Mouse (Mus musculus) large intestine, adult 2 months (tissue): ENCODE data around the gene Mtap. TPM values are rescaled to one million over a fixed set of nuclear protein-coding genes. Genes with fewer than 3 reads are reported as not detected.

ENCODE experiments used
- DNase-seq: peaks from one replicate; pipeline ENCODE4 v3.0.0-alpha.2; 2012; ENCODE audit warnings: low read depth, low spot score
- WGBS: fragments of 180-500 bp; shearing (Covaris S2); methylation state at CpG from one replicate; pipeline ENCODE4 v1.1.7; 2018; 5-methylcytosine and 5-hydroxymethylcytosine counted together
- polyA plus RNA-seq: library from polyadenylated mRNA; depleted of rRNA; stranded (reverse); fragments of >200 nt; gene quantifications from 2 replicates; pipeline ENCODE4 v1.2.3, GENCODE M21; 2012

Mtap gene
- polyA plus RNA-seq, 1 experiment: 3.0 TPM

DNA sequence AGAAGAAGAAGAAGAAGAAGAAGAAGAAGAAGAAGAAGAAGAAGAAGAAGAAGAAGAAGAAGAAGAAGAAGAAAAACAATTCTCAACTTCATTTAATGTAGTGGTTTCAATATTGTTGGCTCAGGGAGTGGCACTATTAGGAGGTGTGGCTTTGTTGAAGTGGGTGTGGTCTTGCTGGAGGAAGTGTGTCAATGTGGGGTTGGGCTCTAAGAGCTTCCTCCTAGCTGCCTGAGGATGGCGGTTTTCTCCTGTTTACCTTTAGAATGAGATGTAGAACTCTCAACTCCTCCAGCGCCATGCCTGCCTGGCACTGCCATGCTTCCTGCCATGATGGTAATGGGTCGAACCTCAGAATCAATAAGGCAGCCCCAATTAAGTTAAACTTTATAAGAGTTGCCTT, 5.1 kb upstream of the Mtap start:
- DNase-seq: no peak
- WGBS: 64% methylated on average over 3 of the region's 3 CpGs

DNA sequence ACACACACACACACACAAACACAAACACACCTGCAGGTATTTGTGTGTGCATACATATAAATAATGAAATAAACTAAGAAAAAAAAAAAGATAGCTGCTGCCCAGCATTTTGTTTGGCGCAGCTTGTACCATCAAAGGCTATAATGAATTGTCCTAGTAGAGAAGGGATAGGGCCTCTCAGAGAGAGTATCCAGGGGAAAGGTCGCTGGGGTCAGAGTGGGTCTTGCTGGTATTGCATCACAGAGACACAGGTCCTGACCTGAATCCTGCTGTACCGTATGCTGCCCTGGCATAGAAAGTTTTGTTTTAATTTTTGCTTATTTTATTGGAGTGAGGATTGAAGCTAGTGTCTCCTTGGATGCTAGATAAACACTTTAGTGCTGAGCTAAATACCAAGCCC, 566 bp upstream of the Mtap start:
- DNase-seq: no peak
- 48% methylated on average over 3 of the region's 3 CpGs for WGBS

DNA sequence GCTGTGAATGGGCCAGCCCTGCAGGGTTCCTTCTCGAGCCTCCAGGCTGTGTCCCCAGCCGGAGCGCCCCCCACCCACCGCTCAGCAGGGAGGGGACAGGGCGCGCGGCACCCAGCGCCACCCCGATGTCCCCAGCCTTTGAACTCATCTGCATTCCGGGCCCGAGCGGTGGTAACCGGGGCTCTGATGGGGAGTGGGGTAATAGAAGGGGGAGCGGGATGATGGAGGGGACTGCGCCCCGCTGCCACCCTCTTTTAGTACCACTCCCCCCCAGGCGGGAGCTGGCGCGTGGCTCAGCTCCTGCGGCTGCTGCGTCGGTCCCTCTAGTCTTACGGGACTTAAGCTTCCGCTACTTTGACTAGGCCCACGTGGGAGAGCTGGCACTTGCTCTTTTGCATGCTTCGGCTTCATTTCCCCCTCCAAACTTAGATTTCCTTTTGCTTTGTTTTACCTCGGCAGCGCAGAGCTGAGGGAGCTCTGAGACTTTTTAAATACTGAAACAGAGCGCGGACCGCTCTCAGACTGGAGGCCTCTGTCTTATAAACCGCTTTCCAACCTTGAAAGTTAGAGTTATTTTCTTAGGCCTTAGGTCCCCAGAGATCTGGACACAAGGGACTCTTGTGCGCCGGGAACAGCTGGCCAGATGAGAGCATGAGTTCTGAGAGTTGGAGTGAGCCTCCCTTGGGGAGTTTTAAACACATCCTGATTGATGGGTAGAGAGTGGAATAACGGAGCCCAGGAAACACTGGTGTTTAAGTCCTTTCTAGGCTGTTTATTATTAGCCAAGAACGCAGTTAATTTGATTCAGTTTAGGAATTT, 829 bp downstream of the Mtap start:
- 4% methylated on average over 36 of the region's 36 CpGs for WGBS
- DNase-seq: no peak

DNA sequence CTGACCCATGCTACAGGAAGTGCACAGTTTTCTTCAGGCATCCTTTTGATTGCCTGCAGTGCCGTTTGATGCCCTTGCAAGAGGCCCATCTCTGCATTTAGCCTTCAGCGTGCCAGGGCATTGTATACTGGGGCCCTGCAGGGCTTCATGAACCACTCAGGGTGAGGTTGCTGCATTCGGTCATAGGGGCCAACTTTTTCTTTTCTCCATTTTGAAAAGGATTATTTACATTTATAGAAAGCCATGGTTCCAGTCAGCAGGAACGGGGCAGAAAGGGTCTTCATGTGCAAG, 1.4 kb downstream of the Mtap start:
- 67% methylated on average over 4 of the region's 4 CpGs for WGBS

DNA sequence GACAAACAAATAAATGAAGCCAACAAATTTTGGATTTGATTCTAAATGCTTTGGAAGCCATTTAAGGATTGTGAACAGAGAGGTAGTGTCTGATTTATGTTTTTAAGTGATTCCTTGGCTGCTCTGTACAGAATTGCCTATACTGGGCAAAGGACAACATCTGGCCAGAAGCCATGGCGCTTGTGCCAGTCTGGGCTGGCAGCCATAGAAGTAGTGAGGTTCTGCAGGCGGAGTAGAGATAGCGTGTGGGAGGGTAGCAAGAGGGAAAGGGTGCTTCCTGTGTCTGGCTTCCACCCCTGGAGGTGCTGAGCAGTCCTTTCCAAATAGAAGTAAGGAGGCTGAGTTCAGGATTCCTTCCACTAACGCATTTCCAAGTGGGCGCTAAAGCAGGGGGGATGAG, 3.9 kb downstream of the Mtap start:
- WGBS: 52% methylated on average over 5 of the region's 5 CpGs
- no peak for DNase-seq

More for the DNA sequence above, 1.4 kb downstream of the Mtap start:
- DNase-seq: no peak

DNA sequence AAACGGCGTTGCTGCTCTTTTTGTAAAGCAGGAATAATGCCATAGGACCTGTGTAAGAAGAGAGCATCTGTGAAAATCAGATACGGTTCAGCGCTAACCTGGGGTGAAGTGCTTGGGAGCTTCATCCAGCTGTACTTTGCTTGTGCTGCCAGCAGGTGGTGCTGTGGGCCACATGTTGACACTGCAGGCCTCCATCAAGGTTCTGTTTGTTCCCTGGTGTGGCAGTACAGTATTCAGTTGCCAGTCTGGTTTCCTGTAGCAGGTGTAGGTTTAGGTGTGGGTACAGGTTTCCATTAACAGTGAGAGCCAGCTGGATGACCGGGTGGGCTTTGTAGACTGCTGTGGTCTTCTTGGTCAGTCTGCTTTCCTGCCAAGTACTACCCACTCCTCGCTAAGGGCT, 8.5 kb downstream of the Mtap start:
- peak; percentile 43 for DNase-seq
- 45% methylated on average over 6 of the region's 6 CpGs for WGBS

DNA sequence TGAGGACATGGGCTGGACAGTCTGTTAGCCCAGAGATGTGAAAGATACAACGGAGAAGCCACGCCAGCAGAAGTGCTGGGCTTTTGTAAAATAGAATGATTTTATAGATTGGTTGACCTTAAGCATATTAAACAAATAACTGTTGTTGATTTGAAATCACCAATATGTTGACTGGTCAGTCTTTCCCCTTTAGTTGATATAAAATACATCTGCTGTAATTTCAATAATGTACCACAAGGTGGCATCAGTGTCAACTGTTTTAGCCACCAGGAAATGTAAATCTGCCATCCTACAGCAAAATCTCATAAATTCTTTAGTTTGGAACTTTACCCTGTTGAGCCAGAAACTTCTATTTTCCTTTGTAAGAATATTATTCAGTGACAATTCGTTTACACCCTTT, 9.4 kb downstream of the Mtap start:
- DNase-seq: peak; percentile 37
- WGBS: 45% methylated on average over 3 of the region's 3 CpGs

DNA sequence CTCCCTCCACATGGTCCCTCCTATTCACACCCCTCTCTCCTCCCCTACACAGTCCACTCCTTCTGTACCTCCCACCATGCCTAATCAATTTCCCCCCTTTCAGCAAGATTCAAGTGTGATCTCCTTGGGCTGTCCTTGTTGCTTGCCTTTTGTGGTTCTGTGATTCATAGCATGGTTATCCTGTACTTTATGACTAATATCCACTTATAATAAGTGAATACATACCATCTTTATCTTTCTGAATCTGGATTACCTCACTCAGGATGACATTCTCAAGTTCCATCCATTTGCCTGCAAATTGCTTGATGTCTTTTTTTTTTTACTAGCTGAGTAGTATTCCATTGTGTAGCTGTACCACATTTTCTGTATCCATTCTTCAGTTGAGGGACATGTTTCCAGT, 12.3 kb downstream of the Mtap start:
- no peak for DNase-seq

DNA sequence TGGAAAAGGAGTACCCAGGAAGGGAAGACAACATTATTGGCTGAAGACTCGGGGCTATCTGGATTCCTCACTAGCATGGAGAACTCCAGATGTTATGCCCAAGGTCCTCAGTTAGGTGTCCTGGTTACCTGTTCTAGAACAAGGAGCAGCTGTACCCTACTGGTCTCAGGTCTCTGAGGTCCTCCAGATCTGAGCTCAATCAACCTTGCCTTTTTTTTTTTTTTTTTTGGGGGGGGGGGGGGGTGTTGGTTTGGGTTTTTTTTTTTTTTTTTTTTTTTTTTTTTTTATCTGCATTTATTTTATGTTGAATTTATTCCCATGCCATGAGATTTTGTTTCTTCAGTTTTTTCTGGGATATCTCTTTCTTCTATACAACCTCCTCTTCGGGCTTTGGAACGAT, 24.5 kb downstream of the Mtap start:
- 92% methylated on average over 3 of the region's 3 CpGs for WGBS
- DNase-seq: no peak

DNA sequence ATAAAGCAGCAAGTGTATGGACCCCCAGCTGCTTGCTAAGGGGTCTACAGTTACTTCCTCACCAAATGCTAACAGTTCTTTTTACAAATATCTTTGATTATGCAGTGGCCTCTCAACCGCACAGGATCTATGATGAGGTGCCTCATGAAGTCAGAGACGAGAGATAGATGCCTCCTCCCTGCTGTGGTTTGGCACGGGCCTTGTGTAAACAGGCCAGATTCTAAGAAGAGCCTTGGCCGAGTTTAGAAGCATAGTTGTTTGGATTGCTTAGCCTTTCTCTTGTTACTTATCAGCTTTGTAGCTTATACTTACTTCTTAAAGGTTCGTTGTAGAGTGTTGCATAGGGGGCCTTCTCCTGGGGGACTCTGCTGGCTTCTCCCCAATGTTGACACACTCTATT, 25.6 kb downstream of the Mtap start:
- 53% methylated on average over 5 of the region's 5 CpGs for WGBS
- no peak for DNase-seq

DNA sequence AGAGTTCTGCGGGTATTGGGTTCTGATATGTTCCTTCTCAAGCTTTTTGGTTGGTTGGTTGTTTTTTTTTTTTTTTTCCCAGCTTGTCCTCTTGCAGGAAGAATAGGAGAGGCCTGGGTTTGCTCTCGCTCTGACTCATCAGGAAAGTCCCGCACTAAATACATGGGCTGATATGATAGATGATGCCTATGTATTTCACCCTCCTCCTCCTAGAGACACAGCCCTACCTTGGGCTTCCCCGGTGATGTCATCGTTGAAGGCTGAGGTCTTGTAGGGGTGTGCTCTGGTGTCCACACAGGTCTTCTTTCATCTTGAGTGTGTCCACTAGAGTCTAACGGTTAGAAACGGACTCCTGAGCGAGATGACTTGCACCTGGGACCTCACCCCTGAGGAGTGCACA, 26.7 kb downstream of the Mtap start:
- 91% methylated on average over 8 of the region's 8 CpGs for WGBS
- DNase-seq: no peak

DNA sequence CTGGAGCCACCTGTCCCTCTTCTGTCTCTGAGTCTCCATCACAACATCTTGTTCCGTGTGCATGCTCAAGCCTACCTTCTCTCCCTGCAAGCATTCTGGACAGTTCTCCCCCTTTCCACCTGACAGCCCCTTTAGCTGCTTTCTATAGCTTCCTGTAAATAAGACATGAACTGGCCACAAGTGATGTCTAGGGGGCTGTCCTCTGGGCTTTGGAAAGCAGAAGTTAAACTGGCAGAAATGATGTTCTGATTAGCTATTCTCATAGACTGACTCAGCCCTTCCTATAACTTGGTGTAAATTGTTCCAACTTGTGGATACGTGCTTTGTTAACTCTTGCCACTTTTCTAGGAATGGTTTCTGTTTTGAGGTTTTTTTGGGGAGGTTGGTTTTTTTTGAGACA, 27.8 kb downstream of the Mtap start:
- 88% methylated on average over 2 of the region's 2 CpGs for WGBS
- DNase-seq: no peak

DNA sequence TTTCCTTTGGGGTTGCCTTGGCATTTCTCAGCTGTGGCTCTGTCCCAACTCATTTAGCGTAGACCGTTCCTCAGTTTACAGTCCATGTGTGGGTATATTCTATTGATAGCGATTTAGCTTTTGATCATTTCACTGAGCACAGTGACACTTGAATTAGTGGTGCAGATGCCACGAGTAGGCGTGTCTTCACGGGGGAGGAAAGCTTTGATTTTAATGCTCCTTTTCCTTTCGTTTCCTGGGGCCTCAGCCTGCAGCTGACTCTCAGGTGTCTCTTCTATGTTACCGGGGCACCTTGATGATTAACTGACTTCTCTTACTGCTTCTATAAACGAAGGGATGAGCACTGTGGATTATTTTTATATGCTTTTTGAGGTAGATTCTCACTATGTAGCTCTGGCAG, 32.0 kb downstream of the Mtap start:
- no peak for DNase-seq
- WGBS: 88% methylated on average over 9 of the region's 9 CpGs

DNA sequence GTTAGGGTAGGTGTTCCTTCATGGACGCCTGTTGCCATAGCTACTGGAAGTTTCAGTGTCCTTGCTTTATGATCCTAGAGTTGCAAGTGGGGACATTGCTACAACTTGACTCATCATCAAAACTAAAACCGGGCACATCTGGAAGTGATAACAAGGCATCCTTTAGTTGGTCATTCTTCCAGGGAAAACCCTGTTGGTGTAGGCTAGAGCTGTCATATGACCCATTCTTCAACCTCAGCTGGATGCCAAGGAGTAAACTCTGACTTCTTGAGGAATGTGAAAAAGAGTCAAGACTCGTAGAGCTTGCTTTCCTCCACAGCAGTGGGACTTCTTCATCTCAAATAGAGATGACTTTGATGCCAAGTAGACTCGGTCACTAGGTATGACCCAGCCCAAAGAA, 32.8 kb downstream of the Mtap start:
- 77% methylated on average over 4 of the region's 4 CpGs for WGBS
- no peak for DNase-seq

DNA sequence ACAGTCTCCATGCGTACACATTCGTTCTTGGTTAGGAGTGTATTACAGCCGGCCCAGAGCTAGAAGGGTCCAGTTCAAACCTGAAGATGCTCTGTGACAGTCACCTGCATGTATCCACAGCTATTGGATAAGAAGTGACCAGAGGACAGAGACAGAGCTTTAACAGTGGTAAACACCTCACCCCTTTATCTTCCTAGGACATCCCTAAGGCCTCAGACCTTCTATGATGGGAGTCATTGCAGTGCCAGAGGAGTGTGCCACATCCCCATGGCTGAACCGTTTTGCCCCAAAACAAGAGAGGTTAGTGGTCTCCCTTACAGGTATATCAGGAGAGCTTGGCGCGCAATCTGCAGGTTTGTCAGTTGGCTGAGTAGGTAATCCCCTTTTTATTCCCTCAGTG, 34.0 kb downstream of the Mtap start:
- 94% methylated on average over 6 of the region's 6 CpGs for WGBS
- DNase-seq: no peak

DNA sequence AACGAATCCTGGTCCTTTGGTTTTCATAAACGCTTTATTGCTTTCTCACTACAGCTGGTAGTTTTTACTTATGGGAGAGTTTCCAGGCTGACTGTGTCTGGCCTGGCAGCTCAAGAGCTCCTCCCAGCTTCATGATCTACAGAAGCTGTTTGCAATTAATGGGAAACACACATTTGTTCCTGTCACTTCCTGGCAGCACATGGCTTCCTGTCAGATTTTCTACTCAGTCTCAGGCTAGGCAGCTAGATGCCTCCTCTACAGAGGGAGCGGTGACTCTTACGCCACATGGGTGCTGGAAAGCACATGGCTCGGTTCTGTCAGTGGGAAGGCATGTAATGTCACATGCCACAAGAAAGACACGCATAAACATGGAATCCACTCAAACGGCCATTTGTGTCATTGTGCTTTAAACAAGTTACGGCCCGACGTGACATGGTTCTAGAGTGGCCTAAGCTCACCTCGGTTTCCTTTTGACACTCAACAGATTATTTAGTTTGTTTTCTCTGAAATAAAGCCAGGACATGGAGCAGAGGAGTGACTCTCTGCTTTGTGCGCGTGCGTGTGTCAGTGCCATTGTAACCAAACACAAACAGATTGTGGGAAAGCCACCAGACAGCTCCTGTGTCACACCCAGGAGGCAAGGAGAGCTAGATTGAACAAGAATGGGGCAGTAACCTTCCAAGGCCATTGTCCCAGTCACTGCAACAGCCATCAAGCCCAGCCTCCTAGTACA, 36.1 kb downstream of the Mtap start:
- DNase-seq: no peak
- 86% methylated on average over 14 of the region's 14 CpGs for whole genome bisulfite sequencing

DNA sequence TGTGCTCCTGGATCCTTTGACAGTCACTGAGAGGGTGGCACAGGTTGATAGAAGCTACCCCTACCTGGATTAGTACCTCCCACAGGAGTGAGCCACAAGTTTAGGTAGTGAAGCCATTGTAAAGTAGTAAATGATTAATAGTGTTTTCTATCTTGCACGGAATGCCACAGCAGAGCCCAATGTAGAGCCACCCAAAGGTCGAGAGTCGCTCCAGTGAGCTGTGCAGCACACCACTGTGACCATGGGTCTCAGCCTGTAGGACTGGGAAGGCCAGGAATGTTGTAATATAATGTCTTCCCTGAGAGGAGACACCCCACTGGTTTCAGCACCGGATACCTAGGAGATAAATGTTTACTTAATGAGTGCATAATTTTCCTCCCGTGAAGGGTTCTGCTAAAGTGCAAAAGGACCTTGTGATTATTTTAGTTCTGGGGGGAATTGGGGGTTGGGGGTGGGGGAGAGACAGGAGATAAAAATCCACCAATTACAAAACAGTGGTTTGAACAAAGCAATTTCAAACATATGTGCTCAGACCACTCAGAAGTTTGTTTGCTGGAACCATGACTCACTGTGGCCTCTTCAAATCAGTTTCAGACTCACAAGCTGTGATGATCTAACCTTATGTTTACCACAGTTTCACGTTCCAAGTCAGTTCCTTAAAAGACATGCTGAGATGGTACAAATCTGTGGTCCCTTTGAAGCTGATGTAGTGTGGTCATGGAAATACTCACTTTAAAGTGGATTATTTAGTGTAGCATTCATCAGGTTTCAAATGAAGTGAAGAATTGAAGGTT, 40.8 kb downstream of the Mtap start:
- WGBS: 52% methylated on average over 6 of the region's 6 CpGs
- no peak for DNase-seq

DNA sequence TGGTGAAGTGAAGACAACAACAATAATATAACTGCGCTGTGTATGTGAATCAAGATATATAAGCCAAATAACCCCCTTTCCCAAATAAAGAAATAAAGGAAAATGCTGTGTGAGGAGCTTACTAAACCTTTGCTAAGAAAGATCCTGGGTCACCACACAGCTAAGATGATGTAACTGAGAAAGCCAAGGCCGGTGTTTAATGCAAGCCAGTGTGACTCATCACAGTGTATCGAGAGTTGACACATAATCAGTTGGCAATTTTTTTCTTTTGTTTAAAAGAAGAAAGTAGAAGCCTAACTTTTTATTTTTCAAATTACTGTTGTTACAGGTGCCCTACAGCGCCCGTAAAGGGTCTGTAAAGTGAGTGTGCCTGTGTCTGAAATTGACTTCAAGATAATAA, 43.2 kb downstream of the Mtap start:
- WGBS: 92% methylated on average over 5 of the region's 5 CpGs
- DNase-seq: no peak

DNA sequence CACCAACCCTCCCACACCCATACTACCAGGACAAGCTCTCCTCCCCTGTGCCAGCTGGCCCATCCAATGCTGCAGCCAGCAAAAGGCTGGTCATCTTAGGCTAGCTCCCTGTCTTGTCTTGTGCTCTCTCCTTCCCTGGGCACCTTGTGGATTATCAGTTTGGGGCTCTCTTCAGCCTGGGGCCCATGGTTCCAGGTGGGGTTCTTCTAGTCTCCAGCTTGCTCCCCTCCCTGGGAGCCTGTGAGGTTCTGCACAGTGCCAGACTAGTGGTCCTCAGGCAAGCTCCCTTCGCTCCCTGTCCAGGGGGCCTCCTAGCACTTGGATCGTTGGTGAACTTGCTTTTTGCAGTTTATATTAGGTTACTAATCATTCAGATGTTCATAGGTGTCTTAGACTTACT, 44.7 kb downstream of the Mtap start:
- WGBS: 99% methylated on average over 2 of the region's 2 CpGs
- DNase-seq: no peak

DNA sequence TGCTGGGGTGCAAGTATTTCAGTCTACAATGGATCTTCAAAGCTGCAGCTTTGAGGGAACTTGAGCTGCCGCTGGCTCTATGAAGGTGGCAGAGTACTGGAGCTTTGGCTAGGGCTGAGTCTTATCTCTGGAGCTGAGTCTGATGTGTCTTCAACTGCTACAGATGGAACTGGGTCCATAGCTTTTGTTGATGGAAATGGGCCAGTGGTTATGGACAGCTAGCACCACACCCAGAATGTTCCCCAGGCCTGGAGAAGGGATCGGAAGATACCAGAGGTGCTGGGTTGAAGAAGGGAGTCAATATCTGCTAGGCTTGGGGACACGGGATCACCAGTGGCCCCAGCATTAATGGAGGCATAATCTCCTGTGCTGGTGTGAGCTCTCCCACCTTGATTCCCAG, 45.6 kb downstream of the Mtap start:
- 97% methylated on average over 3 of the region's 3 CpGs for WGBS

DNA sequence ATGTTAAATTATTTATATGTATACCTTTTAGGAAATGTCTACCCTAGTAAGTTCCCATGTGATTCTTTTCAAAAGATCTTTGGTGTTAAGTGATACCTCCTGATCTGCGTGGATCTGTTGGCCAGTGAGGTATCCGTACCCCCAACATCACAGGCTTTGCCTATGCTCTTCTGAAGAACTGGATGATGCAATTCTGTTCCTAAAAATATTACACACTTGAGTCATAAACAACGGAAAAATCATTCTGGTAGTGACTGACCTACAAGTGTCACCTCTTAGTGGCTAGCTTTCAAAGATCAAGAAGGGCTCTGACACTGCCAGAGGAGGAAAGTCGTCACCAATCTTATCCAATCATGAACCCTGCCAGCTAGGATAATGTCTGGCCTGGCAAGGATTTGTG, 58.6 kb downstream of the Mtap start:
- WGBS: 74% methylated on average over 4 of the region's 4 CpGs
- no peak for DNase-seq

More for the DNA sequence above, 45.6 kb downstream of the Mtap start:
- no peak for DNase-seq
